ENCODE assay signal across 10 mouse cellular contexts in genomic region chr1:171085718-171086117, GRCm38 (mm10). TPM values are rescaled to one million over a fixed set of nuclear protein-coding genes. Genes with fewer than 3 reads are reported as not detected.
A peak's percentile ranks its signal among the peaks of the same experiment; 100 is the strongest.
DNase-seq lines count a peak whose midpoint lies in the region; ATAC-seq and TF ChIP-seq lines count a peak whose summit lies in the region.
"Had no signal": no experiment of that assay in that cellular context is flagged by ENCODE, and none has a peak within 500 bp of the region (broad histone marks: within the 10 kb centered on the region; RNA-seq: fewer than 3 reads in every experiment).

No protein-coding gene starts in this region.

- no peaks in the 10 kb centered on the region for H3K36me3 ChIP-seq in heart, postnatal 0 days (replicated peaks; ENCODE audit: control insufficient read depth, insufficient read depth, low read length)
- H3K36me3 ChIP-seq in embryonic facial prominence, embryonic 11.5 days (replicated peaks; ENCODE audit: control insufficient read depth, insufficient read depth, low read depth, low read length) = no peaks in the 10 kb centered on the region
- no peaks in the 10 kb centered on the region for H3K36me3 ChIP-seq in intestine, embryonic 15.5 days
- H3K36me3 ChIP-seq in neural tube, embryonic 12.5 days = no peaks in the 10 kb centered on the region

- no peaks in the 10 kb centered on the region for H3K4me1 ChIP-seq in heart, postnatal 0 days (ENCODE audit: control insufficient read depth, insufficient read depth)
- no peaks in the 10 kb centered on the region for H3K4me1 ChIP-seq in embryonic facial prominence, embryonic 11.5 days (ENCODE audit: control insufficient read depth, insufficient read depth, low read length)
- no peaks in the 10 kb centered on the region for H3K4me1 ChIP-seq in intestine, embryonic 15.5 days (replicated peaks)
- H3K4me1 ChIP-seq in neural tube, embryonic 12.5 days = peaks cover 4% of the 10 kb centered on the region; the same call in 1 of the 2 replicates

- peaks cover 13% of the 10 kb centered on the region for H3K27me3 ChIP-seq in heart, postnatal 0 days (ENCODE audit: control insufficient read depth, insufficient read depth, low read length)
- H3K27me3 ChIP-seq in embryonic facial prominence, embryonic 11.5 days (ENCODE audit: control insufficient read depth, insufficient read depth, low read length) = peaks cover 14% of the 10 kb centered on the region
- H3K27me3 ChIP-seq in intestine, embryonic 15.5 days (replicated peaks) = peaks cover 14% of the 10 kb centered on the region
- peaks cover 23% of the 10 kb centered on the region for H3K27me3 ChIP-seq in neural tube, embryonic 12.5 days (replicated peaks)

- 1% methylated on average over 26 of the region's 26 CpGs for WGBS in heart, postnatal 0 days
- WGBS in embryonic facial prominence, embryonic 11.5 days = under 1% methylated on average over 26 of the region's 26 CpGs
- under 1% methylated on average over 26 of the region's 26 CpGs for WGBS in intestine, embryonic 15.5 days
- WGBS in neural tube, embryonic 12.5 days = under 1% methylated on average over 26 of the region's 26 CpGs

- no peak for DNase-seq in heart, postnatal 0 days (ENCODE audit: low spot score)
- no peak for DNase-seq in heart, adult 8-10 months (ENCODE audit: low spot score)
- DNase-seq in embryonic facial prominence, embryonic 11.5 days (ENCODE audit: low spot score) = no peak
- DNase-seq in urinary bladder, postnatal 25 days (ENCODE audit: low spot score) = no peak
- no peak for DNase-seq in adrenal gland, postnatal 25 days
- no peak for DNase-seq in thymus, postnatal 0 days (ENCODE audit: low spot score)
- DNase-seq: cerebellum, adult 9-10 months; layer of hippocampus, adult 9-11 months had no signal

- no peaks in the 10 kb centered on the region for H3K9me3 ChIP-seq in heart, postnatal 0 days (replicated peaks; ENCODE audit: control insufficient read depth, low read length)
- H3K9me3 ChIP-seq in embryonic facial prominence, embryonic 11.5 days (replicated peaks; ENCODE audit: control insufficient read depth, low read length) = no peaks in the 10 kb centered on the region
- H3K9me3 ChIP-seq in intestine, embryonic 15.5 days = no peaks in the 10 kb centered on the region
- H3K9me3 ChIP-seq in neural tube, embryonic 12.5 days = no peaks in the 10 kb centered on the region

- no peak for TF ChIP-seq CTCF in heart, postnatal 0 days (IDR thresholded peaks at IDR 0.05; ENCODE audit: low read depth)

- H3K4me3 ChIP-seq in heart, postnatal 0 days (ENCODE audit: low read depth, low read length) = peak overlapping the region; percentile 42
- H3K4me3 ChIP-seq in embryonic facial prominence, embryonic 11.5 days (ENCODE audit: low read depth, low read length) = peak overlapping the region; percentile 41
- peak overlapping the region; percentile 45 for H3K4me3 ChIP-seq in intestine, embryonic 15.5 days (replicated peaks)
- H3K4me3 ChIP-seq in neural tube, embryonic 12.5 days = peak overlapping the region; percentile 43

- ATAC-seq in heart, postnatal 0 days (ENCODE audit: insufficient read depth, low read depth) = no peak
- ATAC-seq in embryonic facial prominence, embryonic 11.5 days (replicated peaks; ENCODE audit: insufficient number of reproducible peaks, low FRiP score, low TSS enrichment, low read depth) = no peak
- no peak for ATAC-seq in intestine, embryonic 15.5 days
- no peak for ATAC-seq in neural tube, embryonic 12.5 days (ENCODE audit: low FRiP score, low read depth)

- H3K4me2 ChIP-seq in heart, postnatal 0 days (ENCODE audit: low read depth, low read length) = peak overlapping the region; percentile 57
- peak overlapping the region; percentile 78 for H3K4me2 ChIP-seq in embryonic facial prominence, embryonic 11.5 days (ENCODE audit: low read depth, low read length)
- peak overlapping the region; percentile 80 for H3K4me2 ChIP-seq in intestine, embryonic 15.5 days (replicated peaks)
- H3K4me2 ChIP-seq in neural tube, embryonic 12.5 days (replicated peaks) = peak overlapping the region; percentile 77

- H3K9ac ChIP-seq in heart, postnatal 0 days (replicated peaks; ENCODE audit: low read depth, low read length) = no peak overlapping the region
- peak overlapping the region; percentile 25 for H3K9ac ChIP-seq in embryonic facial prominence, embryonic 11.5 days (replicated peaks; ENCODE audit: low read length)
- no peak overlapping the region for H3K9ac ChIP-seq in intestine, embryonic 15.5 days
- H3K9ac ChIP-seq in neural tube, embryonic 12.5 days = peak overlapping the region; percentile 42; the same call in 1 of the 2 replicates

- no peak overlapping the region for H3K27ac ChIP-seq in heart, postnatal 0 days (ENCODE audit: low read depth)
- H3K27ac ChIP-seq in embryonic facial prominence, embryonic 11.5 days (replicated peaks; ENCODE audit: low read depth, low read length) = no peak overlapping the region
- H3K27ac ChIP-seq in intestine, embryonic 15.5 days = no peak overlapping the region
- H3K27ac ChIP-seq in neural tube, embryonic 12.5 days = no peak overlapping the region

- TF ChIP-seq EP300 in heart, postnatal 0 days (IDR thresholded peaks at IDR 0.05; ENCODE audit: low read depth) = no peak

RNA-seq across cellular contexts. Expression of gene Fcgr3, which starts 21.0 kb away (rescaled TPM):
- 11.8 and 13.7 TPM in 2 replicates for total RNA-seq in heart, postnatal 0 days (2014; rRNA removed; ENCODE audit: low replicate concordance)
- 8.2 and 10.8 TPM in 2 replicates for polyA plus RNA-seq in heart, postnatal 0 days (2015; fragmentation: Nextera tagmentation; extraction: Ambion mirVana)
- total RNA-seq in heart, adult 8-10 months (2022) = 10 to 100 TPM in 2 of 4 experiments, 1 to 10 TPM in 2; 7.8 to 13.7 (median 9.7) TPM
- 6.5 and 7.9 TPM in 2 replicates for polyA plus RNA-seq in embryonic facial prominence, embryonic 11.5 days (2014; fragmentation: Nextera tagmentation; extraction: Ambion mirVana)
- 14.0 and 14.7 TPM in 2 replicates for polyA plus RNA-seq in intestine, embryonic 15.5 days (2015; fragmentation: Nextera tagmentation; extraction: Ambion mirVana)
- 6.9 and 7.4 TPM in 2 replicates for polyA plus RNA-seq in neural tube, embryonic 12.5 days (2016; fragmentation: Nextera tagmentation; extraction: Ambion mirVana)
- 5.5 and 7.4 TPM in 2 replicates for total RNA-seq in adrenal gland, postnatal 25 days (2021)
- polyA plus RNA-seq in thymus, postnatal 0 days (2015; fragmentation: Nextera tagmentation; extraction: Ambion mirVana) = 18.0 and 21.4 TPM in 2 replicates

RNA-seq across cellular contexts. Expression of gene Cfap126, which starts 28.0 kb away (rescaled TPM):
- total RNA-seq in heart, postnatal 0 days (2014; rRNA removed; ENCODE audit: low replicate concordance) = 3.7 TPM in 1 of 2 replicates, not detected in the other
- polyA plus RNA-seq in heart, postnatal 0 days (2015; fragmentation: Nextera tagmentation; extraction: Ambion mirVana) = 2.2 and 3.5 TPM in 2 replicates
- 1 to 10 TPM in 1 of 4 experiments, under 1 TPM in 3; 0.60 to 2.0 (median 0.88) TPM for total RNA-seq in heart, adult 8-10 months (2022)
- 1.4 and 1.7 TPM in 2 replicates for polyA plus RNA-seq in embryonic facial prominence, embryonic 11.5 days (2014; fragmentation: Nextera tagmentation; extraction: Ambion mirVana)
- polyA plus RNA-seq in intestine, embryonic 15.5 days (2015; fragmentation: Nextera tagmentation; extraction: Ambion mirVana) = 1.7 and 1.8 TPM in 2 replicates
- 1.7 and 2.3 TPM in 2 replicates for polyA plus RNA-seq in neural tube, embryonic 12.5 days (2016; fragmentation: Nextera tagmentation; extraction: Ambion mirVana)
- 2.3 and 4.5 TPM in 2 replicates for total RNA-seq in adrenal gland, postnatal 25 days (2021)
- polyA plus RNA-seq in thymus, postnatal 0 days (2015; fragmentation: Nextera tagmentation; extraction: Ambion mirVana) = 2.3 and 2.7 TPM in 2 replicates

Comparison
In these comparisons a context has a peak if more than half of its experiments do, and no peak if none do; other contexts are left out.
1. H3K9ac ChIP-seq: peak in embryonic facial prominence, embryonic 11.5 days (single experiment) and neural tube, embryonic 12.5 days (single experiment); none in heart, postnatal 0 days (single experiment) and intestine, embryonic 15.5 days (single experiment).
2. Peak in every context shown above with its lines, with median percentiles within 50 percentile points of each other: H3K4me2 ChIP-seq and H3K4me3 ChIP-seq.